Mouse (Mus musculus): Measurements from ENCODE around the gene Tesc. TPM values are rescaled to one million over a fixed set of nuclear protein-coding genes. Genes with fewer than 3 reads are reported as not detected.

The Tesc gene
- polyA plus RNA-seq, 1 experiment: not detected

DNA sequence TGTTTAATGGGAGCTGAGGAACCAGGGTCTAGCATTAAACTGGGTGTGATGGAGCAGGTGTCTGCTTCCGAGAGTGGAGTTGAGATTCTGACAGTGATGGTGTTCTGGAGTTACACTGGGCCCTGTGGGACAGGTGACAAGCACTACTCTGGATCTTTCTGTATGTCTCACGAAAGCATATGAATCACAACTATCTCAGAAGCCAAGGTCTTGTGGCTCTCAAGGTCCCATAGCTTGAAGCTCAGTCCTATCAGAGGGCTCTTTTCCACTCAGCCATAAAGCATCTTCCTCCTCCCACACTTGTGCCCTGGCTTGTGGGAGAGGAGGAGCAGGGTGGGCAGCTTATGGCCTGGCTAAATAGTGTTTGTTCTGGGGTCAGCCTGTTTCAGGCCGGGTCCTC lies 36.6 kb upstream of the Tesc start:
- TF ChIP-seq POLR2A (IDR thresholded peaks at IDR 0.05; ENCODE audit: insufficient read depth, low read depth, low read length) (no peak), CTCF (IDR thresholded peaks at IDR 0.05; ENCODE audit: insufficient read depth, low read depth, low read length) (no peak)
- no peak overlapping the region for H3K4me3 ChIP-seq (ENCODE audit: insufficient read depth, low read depth, low read length)
- no peak overlapping the region for H3K27ac ChIP-seq (ENCODE audit: insufficient read depth, low read depth, low read length)
- WGBS: 92% methylated on average over 3 of the region's 3 CpGs
- peaks cover 19% of the 10 kb centered on the region for H3K4me1 ChIP-seq (ENCODE audit: control insufficient read depth, insufficient read depth, low read length)

DNA sequence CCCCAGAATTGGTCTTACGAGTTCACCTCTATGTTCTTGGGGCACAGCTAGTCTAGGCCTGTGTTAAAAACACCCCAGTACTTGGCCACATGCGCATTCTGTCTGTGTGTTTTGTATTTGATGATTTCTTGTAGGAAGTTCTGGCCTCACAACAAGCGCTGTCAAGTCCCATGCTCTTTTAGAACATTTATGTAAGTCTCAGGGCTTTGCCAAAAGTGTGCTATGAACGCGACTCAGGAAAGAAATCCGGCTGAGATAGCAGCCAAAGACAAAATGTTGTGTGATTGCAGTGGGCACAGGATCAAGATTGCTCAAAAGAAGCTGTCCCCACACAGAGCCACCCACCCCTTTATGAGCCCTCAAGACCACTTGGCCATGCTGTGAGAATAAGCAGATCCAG lies 34.0 kb upstream of the Tesc start:
- Histone ChIP-seq H3K27ac (ENCODE audit: insufficient read depth, low read depth, low read length) (no peak overlapping the region), H3K4me1 (ENCODE audit: control insufficient read depth, insufficient read depth, low read length) (peaks cover 14% of the 10 kb centered on the region), H3K4me3 (ENCODE audit: insufficient read depth, low read depth, low read length) (no peak overlapping the region)
- no peak for TF ChIP-seq POLR2A (IDR thresholded peaks at IDR 0.05; ENCODE audit: insufficient read depth, low read depth, low read length)
- TF ChIP-seq CTCF (IDR thresholded peaks at IDR 0.05; ENCODE audit: insufficient read depth, low read depth, low read length): no peak
- 55% methylated on average over 6 of the region's 6 CpGs for WGBS

DNA sequence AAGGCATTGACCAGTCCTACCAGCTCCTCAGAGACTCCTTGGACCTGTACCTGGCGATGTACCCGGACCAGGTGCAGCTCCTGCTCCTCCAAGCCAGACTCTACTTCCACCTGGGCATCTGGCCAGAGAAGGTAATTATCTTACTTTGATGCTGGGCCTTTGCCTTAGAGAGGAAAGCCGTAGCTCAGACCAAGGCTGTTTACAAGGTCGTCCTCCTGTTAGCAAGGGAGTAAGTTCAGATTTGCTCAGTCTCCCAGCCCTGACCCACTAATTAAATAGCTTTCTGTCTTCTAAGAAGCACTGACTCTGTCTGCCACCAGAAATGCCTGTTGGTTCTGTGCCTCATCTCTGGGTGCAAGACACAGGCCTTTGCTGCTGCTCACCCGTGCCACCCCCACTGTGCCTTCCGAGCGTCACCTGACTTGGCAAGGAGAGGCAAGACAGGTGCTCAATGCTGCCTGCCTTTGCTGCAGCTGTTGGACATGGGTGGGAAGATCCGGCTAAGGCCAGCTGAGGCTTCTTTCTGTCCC lies 32.1 kb upstream of the Tesc start:
- WGBS: 71% methylated on average over 8 of the region's 8 CpGs
- peaks cover 14% of the 10 kb centered on the region for H3K4me1 ChIP-seq (ENCODE audit: control insufficient read depth, insufficient read depth, low read length)
- H3K4me3 ChIP-seq (ENCODE audit: insufficient read depth, low read depth, low read length): no peak overlapping the region
- TF ChIP-seq CTCF (IDR thresholded peaks at IDR 0.05; ENCODE audit: insufficient read depth, low read depth, low read length) (no peak), POLR2A (IDR thresholded peaks at IDR 0.05; ENCODE audit: insufficient read depth, low read depth, low read length) (no peak)
- no peak overlapping the region for H3K27ac ChIP-seq (ENCODE audit: insufficient read depth, low read depth, low read length)

- TF ChIP-seq CTCF (IDR thresholded peaks at IDR 0.05; ENCODE audit: insufficient read depth, low read depth, low read length): no peak
- no peak for TF ChIP-seq POLR2A (IDR thresholded peaks at IDR 0.05; ENCODE audit: insufficient read depth, low read depth, low read length)
- Histone ChIP-seq H3K4me1 (ENCODE audit: control insufficient read depth, insufficient read depth, low read length) (peaks cover 14% of the 10 kb centered on the region), H3K4me3 (ENCODE audit: insufficient read depth, low read depth, low read length) (no peak overlapping the region), H3K27ac (ENCODE audit: insufficient read depth, low read depth, low read length) (no peak overlapping the region)
- WGBS: 86% methylated on average over 6 of the region's 6 CpGs
Observed at GRCm38 (mm10) chr5:117995911-117996310, 31.6 kb upstream of the Tesc start.

DNA sequence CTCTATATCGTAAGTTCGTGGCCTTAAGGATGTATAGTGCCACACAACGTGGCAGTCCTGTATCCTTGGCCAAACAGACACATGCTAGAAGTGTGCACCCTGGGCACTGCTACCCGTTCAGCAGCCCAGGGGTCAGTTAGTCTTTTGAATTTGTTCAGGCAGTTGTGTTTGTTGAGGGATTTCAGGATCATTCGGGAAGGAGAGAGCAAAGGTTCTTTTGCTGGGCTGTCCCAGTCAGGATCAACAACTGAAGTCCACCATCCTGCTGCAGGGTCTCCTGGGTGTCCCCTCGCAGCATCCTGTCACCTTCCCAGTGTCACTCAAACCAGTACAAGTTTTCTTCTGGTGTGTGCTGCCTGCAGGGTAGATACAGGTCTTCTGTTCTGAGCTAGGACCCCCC lies 31.0 kb upstream of the Tesc start:
- no peak overlapping the region for H3K4me3 ChIP-seq (ENCODE audit: insufficient read depth, low read depth, low read length)
- TF ChIP-seq CTCF (IDR thresholded peaks at IDR 0.05; ENCODE audit: insufficient read depth, low read depth, low read length) (no peak), POLR2A (IDR thresholded peaks at IDR 0.05; ENCODE audit: insufficient read depth, low read depth, low read length) (no peak)
- H3K27ac ChIP-seq (ENCODE audit: insufficient read depth, low read depth, low read length): no peak overlapping the region
- WGBS: 83% methylated on average over 6 of the region's 6 CpGs
- peaks cover 14% of the 10 kb centered on the region for H3K4me1 ChIP-seq (ENCODE audit: control insufficient read depth, insufficient read depth, low read length)

GRCm38 (mm10) chr5:117997434-117997970 lies 30.0 kb upstream of the Tesc start:
- no peak overlapping the region for H3K27ac ChIP-seq (ENCODE audit: insufficient read depth, low read depth, low read length)
- no peak for TF ChIP-seq POLR2A (IDR thresholded peaks at IDR 0.05; ENCODE audit: insufficient read depth, low read depth, low read length)
- TF ChIP-seq CTCF (IDR thresholded peaks at IDR 0.05; ENCODE audit: insufficient read depth, low read depth, low read length): no peak
- 58% methylated on average over 10 of the region's 10 CpGs for WGBS

GRCm38 (mm10) chr5:117999061-117999460 lies 28.5 kb upstream of the Tesc start:
- Histone ChIP-seq H3K4me3 (ENCODE audit: insufficient read depth, low read depth, low read length) (no peak overlapping the region), H3K27ac (ENCODE audit: insufficient read depth, low read depth, low read length) (no peak overlapping the region), H3K4me1 (ENCODE audit: control insufficient read depth, insufficient read depth, low read length) (peaks cover 29% of the 10 kb centered on the region)
- WGBS: 68% methylated on average over 7 of the region's 7 CpGs
- no peak for TF ChIP-seq POLR2A (IDR thresholded peaks at IDR 0.05; ENCODE audit: insufficient read depth, low read depth, low read length)
- TF ChIP-seq CTCF (IDR thresholded peaks at IDR 0.05; ENCODE audit: insufficient read depth, low read depth, low read length): no peak

More at GRCm38 (mm10) chr5:117997434-117997970, 30.0 kb upstream of the Tesc start:
- H3K4me3 ChIP-seq (ENCODE audit: insufficient read depth, low read depth, low read length): no peak overlapping the region
- H3K4me1 ChIP-seq (ENCODE audit: control insufficient read depth, insufficient read depth, low read length): peaks cover 17% of the 10 kb centered on the region

GRCm38 (mm10) chr5:117999584-117999983 lies 28.0 kb upstream of the Tesc start:
- Histone ChIP-seq H3K27ac (ENCODE audit: insufficient read depth, low read depth, low read length) (no peak overlapping the region), H3K4me3 (ENCODE audit: insufficient read depth, low read depth, low read length) (no peak overlapping the region), H3K4me1 (ENCODE audit: control insufficient read depth, insufficient read depth, low read length) (peaks cover 33% of the 10 kb centered on the region)
- TF ChIP-seq CTCF (IDR thresholded peaks at IDR 0.05; ENCODE audit: insufficient read depth, low read depth, low read length) (no peak), POLR2A (IDR thresholded peaks at IDR 0.05; ENCODE audit: insufficient read depth, low read depth, low read length) (no peak)
- 34% methylated on average over 11 of the region's 11 CpGs for WGBS

DNA sequence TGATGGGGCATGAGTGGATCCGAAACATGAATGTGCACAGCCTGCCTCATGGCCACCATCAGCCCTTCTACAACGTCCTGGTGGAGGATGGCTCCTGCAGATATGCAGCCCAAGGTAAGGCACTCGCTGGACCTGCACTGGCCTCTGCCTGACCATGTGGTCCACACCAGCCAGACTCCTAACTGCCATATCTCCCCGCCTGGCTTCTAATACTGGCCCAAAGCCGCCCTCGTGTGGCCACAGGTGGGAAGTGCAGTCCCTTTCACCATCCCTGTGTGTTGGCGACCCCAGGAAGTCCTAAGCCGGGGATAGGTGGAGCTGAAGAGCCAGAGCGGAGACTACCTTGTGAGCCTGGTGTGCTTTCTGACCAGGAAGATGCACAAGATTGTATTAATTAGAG lies 25.5 kb upstream of the Tesc start:
- no peak overlapping the region for H3K27ac ChIP-seq (ENCODE audit: insufficient read depth, low read depth, low read length)
- H3K4me3 ChIP-seq (ENCODE audit: insufficient read depth, low read depth, low read length): no peak overlapping the region
- H3K4me1 ChIP-seq (ENCODE audit: control insufficient read depth, insufficient read depth, low read length): peaks cover 56% of the 10 kb centered on the region
- 29% methylated on average over 9 of the region's 9 CpGs for WGBS
- TF ChIP-seq CTCF (IDR thresholded peaks at IDR 0.05; ENCODE audit: insufficient read depth, low read depth, low read length) (peak; percentile 95), POLR2A (IDR thresholded peaks at IDR 0.05; ENCODE audit: insufficient read depth, low read depth, low read length) (no peak)

All from olfactory bulb, adult 2 months (tissue).